Mouse (Mus musculus): ENCODE data around the gene Vwf.

DNA sequence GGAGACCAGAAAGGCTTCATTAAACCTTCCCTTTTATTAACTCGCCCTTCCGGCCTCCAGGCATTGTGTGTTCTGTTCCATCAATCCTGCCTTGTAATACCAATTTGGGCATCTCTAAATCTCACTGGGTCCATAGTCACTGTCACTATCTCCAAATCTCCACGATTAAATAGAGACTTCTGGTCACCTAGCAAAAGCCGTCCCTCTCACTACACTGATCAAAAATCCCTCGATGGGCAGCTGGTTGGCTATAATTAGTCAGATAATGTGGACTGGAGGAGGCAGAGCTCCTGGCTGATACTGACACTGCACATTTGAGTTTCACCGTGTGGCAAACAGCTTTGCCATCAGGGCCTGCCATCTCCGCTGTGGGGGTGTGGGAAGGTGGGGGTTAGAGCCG lies 42.5 kb downstream of the Vwf start:
- TF ChIP-seq POLR2A (IDR thresholded peaks at IDR 0.05; ENCODE audit: borderline replicate concordance, insufficient read depth, low read length) = no peak
- TF ChIP-seq CTCF (IDR thresholded peaks at IDR 0.05; ENCODE audit: borderline replicate concordance, insufficient read depth, low read depth, low read length) = no peak
